Mouse (Mus musculus) retina, embryonic 14.5 days (tissue): Measurements from ENCODE around the gene St6galnac4.
A peak's percentile ranks its signal among the peaks of the same experiment; 100 is the strongest.

Experiments used
- DNase-seq: peaks from one replicate; pipeline ENCODE4 v3.0.0-alpha.2; 2015; ENCODE audit warnings: low spot score

St6galnac4 gene

GRCm38 (mm10) chr2:32601417-32602065, 14.6 kb downstream of the St6galnac4 start:
- DNase-seq, result peak; percentile 61

DNA sequence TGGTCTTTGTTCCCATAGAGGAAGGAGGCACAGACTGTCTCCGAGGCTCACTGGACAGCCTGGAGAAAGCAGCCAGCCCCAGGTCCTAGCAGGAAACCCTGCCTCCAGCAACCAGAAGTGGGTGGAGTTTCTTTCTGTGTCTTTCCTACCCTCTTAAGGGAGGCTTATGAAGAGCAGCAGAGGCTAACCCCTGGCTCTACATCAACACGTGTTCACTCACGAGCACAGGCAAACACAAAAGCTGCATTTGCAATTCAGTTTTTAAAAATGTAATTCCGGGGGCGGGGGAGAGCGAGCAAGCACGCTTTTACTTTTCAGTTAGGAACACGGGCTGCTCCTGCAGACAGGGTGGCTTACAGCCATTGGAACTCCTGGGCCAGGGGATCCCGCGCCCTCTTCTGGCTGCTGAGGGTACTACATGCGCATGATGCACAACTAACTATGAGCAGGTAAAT, 15.7 kb downstream of the St6galnac4 start:
- DNase-seq, result peak; percentile 83

- DNase-seq, result no peak
Measured at GRCm38 (mm10) chr2:32604631-32605030, 17.7 kb downstream of the St6galnac4 start.

DNA sequence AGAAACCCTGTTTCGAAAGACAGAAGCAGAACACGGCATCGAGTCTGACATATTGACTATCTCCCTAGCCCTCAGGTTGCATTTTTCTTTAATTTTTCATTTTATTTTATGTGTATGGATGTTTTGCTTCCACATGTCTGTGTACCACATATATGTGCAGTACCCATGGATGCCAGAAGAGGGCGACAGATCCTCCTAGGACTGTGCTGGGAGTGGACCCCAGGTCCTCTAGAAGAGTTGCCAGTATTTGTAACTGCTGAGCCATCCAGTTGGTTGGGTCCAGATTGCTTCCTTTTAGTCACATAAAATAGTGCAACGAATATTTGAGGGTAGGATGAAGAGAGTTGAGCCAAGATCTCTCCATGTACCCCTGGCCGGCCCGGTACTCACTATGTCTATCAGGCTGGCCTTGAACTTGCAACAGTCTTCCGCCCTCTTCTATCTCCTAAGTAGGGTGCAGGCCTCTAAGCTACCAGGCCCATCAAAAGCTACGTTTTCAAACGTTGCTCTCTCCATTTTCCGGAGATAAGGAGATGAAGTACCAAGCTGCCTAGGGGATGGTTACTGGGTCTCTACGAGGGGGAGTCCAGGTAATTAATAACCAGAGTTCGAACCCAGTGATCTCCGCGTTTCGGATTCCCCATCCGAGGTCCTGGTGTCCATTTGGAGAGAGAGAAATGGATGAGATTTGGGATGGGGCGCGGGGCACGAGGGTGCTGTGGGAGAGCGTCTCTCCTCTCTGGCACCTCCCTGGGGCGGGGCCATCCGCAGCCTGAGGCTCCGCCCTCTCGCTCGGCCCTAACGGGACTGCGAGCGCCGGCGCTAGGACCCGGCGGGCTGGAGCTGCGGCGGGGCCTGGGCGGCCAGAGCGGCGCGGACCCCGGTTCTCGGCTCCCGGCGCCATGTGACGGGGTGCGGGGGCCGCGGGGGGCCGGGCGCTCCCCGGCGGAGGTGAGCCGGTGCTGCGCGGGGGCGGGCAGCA, 19.6 kb downstream of the St6galnac4 start:
- peak; percentile 89 for DNase-seq

GRCm38 (mm10) chr2:32607262-32607947, 20.5 kb downstream of the St6galnac4 start:
- DNase-seq, result peak; percentile 50

GRCm38 (mm10) chr2:32608141-32608777, 21.4 kb downstream of the St6galnac4 start:
- DNase-seq, result peak; percentile 80

DNA sequence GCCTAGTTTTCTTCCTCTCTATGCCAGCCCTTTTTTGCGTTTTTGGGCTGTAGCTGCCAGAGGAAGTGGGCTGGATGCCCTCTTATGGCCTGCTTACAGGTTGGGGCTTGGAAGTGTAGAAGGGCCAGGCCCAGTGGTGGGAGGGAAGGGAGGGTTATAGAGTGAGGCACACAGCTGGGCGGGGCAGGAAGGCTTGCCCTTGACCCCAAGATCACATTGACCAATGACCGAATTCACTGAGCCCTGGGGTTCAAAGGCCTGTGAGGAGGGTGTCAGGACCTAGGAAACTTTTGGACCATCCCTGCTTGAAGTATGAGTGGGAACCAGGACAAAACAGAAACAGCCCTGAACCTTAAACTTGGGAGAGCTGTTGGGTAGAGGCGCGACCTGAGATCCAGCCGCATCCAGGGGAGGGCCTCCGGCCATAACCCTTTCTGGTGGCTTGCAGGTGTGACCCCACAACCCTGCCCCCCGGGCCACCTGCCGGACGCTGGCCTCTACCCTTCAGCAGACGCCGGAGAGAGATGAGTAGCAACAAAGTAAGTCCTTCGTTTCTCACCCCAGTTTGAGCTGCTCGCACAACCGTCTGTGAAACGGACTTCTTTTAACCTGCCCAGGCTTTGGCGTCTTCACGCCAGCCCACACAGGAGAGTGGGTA, 22.0 kb downstream of the St6galnac4 start:
- no peak for DNase-seq

GRCm38 (mm10) chr2:32610610-32611229, 23.8 kb downstream of the St6galnac4 start:
- peak; percentile 72 for DNase-seq

DNA sequence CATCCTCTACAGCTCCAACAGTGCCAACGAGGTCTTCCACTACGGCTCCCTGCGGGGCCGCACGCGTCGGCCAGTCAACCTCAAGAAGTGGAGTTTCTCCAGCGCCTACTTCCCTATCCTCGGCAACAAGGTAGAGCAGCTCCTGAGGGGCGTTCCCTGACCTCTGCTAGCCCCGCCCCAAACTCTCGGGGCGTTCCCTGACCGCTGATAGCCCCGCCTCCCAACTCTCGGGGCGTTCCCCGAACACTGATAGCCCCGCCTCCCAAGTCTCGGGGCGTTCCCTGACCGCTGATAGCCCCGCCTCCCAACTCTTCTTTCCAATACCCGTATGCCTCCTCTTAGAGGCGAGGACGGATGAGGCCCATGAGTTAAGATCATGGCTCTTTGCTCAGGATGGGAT, 25.4 kb downstream of the St6galnac4 start:
- DNase-seq, result no peak

DNA sequence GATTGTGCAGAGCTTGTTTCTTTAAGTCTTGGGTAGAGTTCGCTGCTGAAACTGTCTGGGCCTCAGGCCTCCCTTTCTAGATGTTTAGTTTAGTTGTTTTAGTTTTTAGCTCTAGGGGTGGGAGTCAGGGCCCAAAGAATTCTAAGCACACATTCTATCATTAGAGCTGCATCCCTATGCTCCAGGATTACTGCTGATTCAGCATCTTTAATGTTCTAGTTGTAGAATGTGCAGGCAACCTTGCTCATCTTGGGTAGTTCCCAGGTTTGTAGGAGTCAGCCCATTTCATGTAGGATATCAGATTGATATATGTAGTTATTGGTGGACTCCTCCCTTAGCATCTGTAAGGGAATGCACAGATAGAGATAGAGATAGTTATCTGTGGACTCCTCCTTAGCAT, 30.2 kb downstream of the St6galnac4 start:
- DNase-seq, result no peak

DNA sequence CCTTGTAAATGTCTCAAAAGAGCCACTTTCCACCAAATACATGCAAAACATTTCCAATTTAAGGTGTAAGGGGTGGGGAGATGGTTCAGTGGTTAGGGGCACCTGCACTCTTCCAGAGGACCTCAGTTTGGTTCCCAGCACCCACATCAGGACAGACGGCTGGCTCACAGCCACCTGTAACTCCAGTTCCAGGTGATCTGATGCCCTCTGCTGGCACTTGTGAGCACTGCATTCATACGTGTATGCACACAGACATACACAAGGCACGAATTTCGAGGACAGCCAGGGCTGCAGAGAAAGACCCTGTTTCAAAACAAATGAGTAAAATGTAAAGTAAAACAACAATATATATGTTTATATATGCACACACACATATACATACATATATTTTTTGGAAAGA, 30.7 kb downstream of the St6galnac4 start:
- DNase-seq, result peak; percentile 41

GRCm38 (mm10) chr2:32618051-32618450, 31.2 kb downstream of the St6galnac4 start:
- DNase-seq, result peak; percentile 74

- DNase-seq, result no peak
Measured at GRCm38 (mm10) chr2:32620682-32621516, 34.0 kb downstream of the St6galnac4 start.

DNA sequence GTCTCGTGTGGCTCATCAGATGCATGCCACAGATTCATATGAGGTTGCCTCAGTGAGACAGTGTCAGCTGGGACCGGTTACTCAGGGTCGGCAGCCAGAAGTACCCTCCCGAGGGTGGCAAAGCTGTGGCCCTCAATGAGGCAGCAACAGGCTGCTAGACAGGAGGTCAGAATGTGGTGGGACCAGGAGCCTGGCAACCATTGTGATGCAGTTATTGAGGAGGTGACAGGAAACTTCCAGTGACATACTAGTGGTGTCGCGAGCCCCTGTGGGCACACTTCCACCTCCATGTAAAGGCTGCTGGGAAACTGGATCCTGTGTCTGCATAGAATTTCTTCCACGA, 34.6 kb downstream of the St6galnac4 start, which contains the start of gene Ak1:
Gene Ak1 (plus strand): TSS at position 242 of the 343 bp plus-strand sequence.
- no peak for DNase-seq

DNA sequence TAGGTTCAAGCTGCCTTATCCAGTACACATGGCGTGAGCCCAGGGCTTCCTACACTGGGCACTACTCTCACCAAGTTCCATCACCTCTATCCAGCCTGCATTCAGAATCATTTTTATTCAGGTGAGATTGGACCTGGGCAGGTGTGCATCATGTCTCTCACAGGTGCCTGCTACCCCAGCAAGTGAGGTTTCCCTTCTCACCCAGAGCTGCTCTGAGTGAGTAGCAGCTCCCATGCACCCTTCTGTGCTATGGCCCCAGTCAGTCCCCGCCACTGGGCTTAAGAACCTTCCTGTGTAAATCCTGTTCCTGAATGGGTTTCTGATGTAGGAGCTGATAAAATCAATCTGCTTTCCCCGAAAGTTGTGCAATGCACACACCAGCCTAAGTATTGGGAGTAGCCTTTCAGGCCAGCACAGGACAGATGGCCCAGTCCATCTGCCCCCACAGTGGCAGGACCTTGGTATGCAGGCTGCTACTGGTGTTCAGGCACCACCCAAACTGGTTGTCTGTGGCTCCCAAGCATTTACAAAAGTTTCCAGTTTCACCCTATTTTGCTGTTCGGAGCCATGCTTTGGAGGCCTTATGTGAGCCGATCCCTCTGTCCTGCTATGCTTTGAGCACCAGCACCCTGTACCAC, 37.3 kb downstream of the St6galnac4 start:
- DNase-seq, result no peak

GRCm38 (mm10) chr2:32625212-32625872, 38.4 kb downstream of the St6galnac4 start:
- peak; percentile 79 for DNase-seq

GRCm38 (mm10) chr2:32625873-32626694, 39.2 kb downstream of the St6galnac4 start:
- peak; percentile 23 for DNase-seq
